Mouse (Mus musculus) intestine, postnatal 0 days (tissue): ENCODE measurements at regions not wholly inside any gene's neighbourhood (a gene's known extent, or its start where the extent isn't known, plus 50 kb on each side); places are given as distances from the start of the nearest gene placed in this dataset.
A peak's percentile ranks its signal among the peaks of the same experiment; 100 is the strongest.

Experiments
- ATAC-seq: fragments of 200-750 bp; cut with Nextera tagmentation; 2 replicates; pipeline ENCODE4 v1.8.0; 2017; ENCODE audit warnings: mild to moderate bottlenecking, moderate TSS enrichment, moderate library complexity
- H3K27ac ChIP-seq: fragments of 300-500 bp; sonication (generic); 2 replicates; pipeline ENCODE4 v1.5.1; 2014; ENCODE audit warnings: mild to moderate bottlenecking, low read depth, low read length, moderate library complexity
- H3K27me3 ChIP-seq: fragments of 300-500 bp; sonication (generic); replicated peaks from 2 replicates; pipeline ENCODE4 v1.6.1; 2014; ENCODE audit warnings: low read length, mixed read lengths; ENCODE audit not compliant: control insufficient read depth, insufficient read depth
- H3K36me3 ChIP-seq: fragments of 300-500 bp; sonication (generic); 2 replicates; pipeline ENCODE4 v1.6.1; 2014; ENCODE audit warnings: mild to moderate bottlenecking, moderate library complexity; ENCODE audit not compliant: control insufficient read depth, insufficient read depth
- H3K4me1 ChIP-seq: fragments of 300-500 bp; sonication (generic); replicated peaks from 2 replicates; pipeline ENCODE4 v1.6.1; 2014; ENCODE audit warnings: antibody characterized with exemption, low read length, mixed read lengths; ENCODE audit not compliant: control insufficient read depth, insufficient read depth
- H3K4me2 ChIP-seq: fragments of 300-500 bp; sonication (generic); replicated peaks from 2 replicates; pipeline ENCODE4 v1.6.1; 2014; ENCODE audit warnings: low read depth, mild to moderate bottlenecking, moderate library complexity
- H3K4me3 ChIP-seq: fragments of 300-500 bp; sonication (generic); 2 replicates; pipeline ENCODE4 v1.5.1; 2014; ENCODE audit warnings: low read depth, low read length
- H3K9ac ChIP-seq: fragments of 300-500 bp; sonication (generic); 2 replicates; pipeline ENCODE4 v1.6.1; 2014; ENCODE audit warnings: mild to moderate bottlenecking, low read depth, low read length
- H3K9me3 ChIP-seq: fragments of 300-500 bp; sonication (generic); 2 replicates; pipeline ENCODE4 v1.6.1; 2016; ENCODE audit warnings: mixed run types; ENCODE audit not compliant: control insufficient read depth
- CTCF ChIP-seq: sonication (generic); IDR thresholded peaks from 2 replicates; pipeline ENCODE4 v1.5.1; 2016; ENCODE audit warnings: low read depth, mild to moderate bottlenecking, control low read depth, antibody characterized with exemption, moderate library complexity
- WGBS: fragments of 180-500 bp; shearing (Covaris S2); extraction: QIAGEN DNeasy Blood & Tissue Kit; methylation state at CpG from one replicate; pipeline ENCODE4 v1.1.7; 2014; 5-methylcytosine and 5-hydroxymethylcytosine counted together

DNA sequence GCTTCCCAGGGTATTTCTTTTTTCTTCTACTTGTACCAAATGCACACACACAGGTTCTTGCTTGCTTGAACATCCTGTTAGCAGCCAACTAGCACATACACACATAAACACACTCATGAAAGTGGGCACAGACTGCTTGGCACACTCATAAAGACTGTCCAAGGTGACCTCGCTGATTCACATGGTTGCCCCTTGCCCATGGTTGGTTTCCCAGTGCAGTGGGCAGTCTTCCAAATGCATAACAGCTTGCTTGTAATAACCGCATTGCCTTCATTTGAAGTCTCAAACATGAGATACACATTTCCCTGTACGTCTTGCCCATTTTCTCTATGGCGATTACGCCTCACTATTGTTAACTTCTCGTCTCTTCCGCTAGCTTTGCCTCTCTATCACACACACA, 117.4 kb upstream of the 4930583I09Rik start:
- Histone ChIP-seq H3K4me1 (no peaks in the 10 kb centered on the region; the same call in 1 of the 2 replicates), H3K27me3 (no peaks in the 10 kb centered on the region), H3K4me2 (no peak overlapping the region), H3K9ac (no peak overlapping the region), H3K27ac (no peak overlapping the region), H3K9me3 (no peaks in the 10 kb centered on the region), H3K36me3 (no peaks in the 10 kb centered on the region), H3K4me3 (no peak overlapping the region)
- no peak for TF ChIP-seq CTCF
- WGBS = 94% methylated on average over 7 of the region's 7 CpGs
- no peak for ATAC-seq

- WGBS = 25% methylated on average over 1 of the region's 1 CpGs
- Histone ChIP-seq H3K27me3 (no peaks in the 10 kb centered on the region), H3K36me3 (no peaks in the 10 kb centered on the region), H3K4me2 (no peak overlapping the region), H3K9ac (no peak overlapping the region), H3K4me3 (no peak overlapping the region), H3K9me3 (no peaks in the 10 kb centered on the region), H3K27ac (no peak overlapping the region), H3K4me1 (no peaks in the 10 kb centered on the region; the same call in 1 of the 2 replicates)
- no peak for TF ChIP-seq CTCF
- ATAC-seq = no peak
Observed at GRCm38 (mm10) chr17:64951625-64951940, 115.7 kb upstream of the 4930583I09Rik start.

- H3K36me3 ChIP-seq = no peaks in the 10 kb centered on the region
- no peaks in the 10 kb centered on the region for H3K27me3 ChIP-seq
- H3K4me1 ChIP-seq = no peaks in the 10 kb centered on the region; the same call in 1 of the 2 replicates
- H3K27ac ChIP-seq = no peak overlapping the region
- 27% methylated on average over 6 of the region's 6 CpGs for WGBS
- ATAC-seq = no peak
- H3K4me2 ChIP-seq = no peak overlapping the region
- no peaks in the 10 kb centered on the region for H3K9me3 ChIP-seq
- no peak overlapping the region for H3K9ac ChIP-seq
- H3K4me3 ChIP-seq = no peak overlapping the region
- TF ChIP-seq CTCF = no peak
Observed at GRCm38 (mm10) chr17:64950802-64951624, 115.1 kb upstream of the 4930583I09Rik start.

- WGBS = 69% methylated on average over 2 of the region's 2 CpGs
- Histone ChIP-seq H3K4me3 (no peak overlapping the region), H3K4me2 (no peak overlapping the region), H3K27ac (no peak overlapping the region), H3K9ac (no peak overlapping the region), H3K27me3 (no peaks in the 10 kb centered on the region), H3K9me3 (no peaks in the 10 kb centered on the region), H3K4me1 (no peaks in the 10 kb centered on the region), H3K36me3 (no peaks in the 10 kb centered on the region)
- no peak for ATAC-seq
- no peak for TF ChIP-seq CTCF
Observed at GRCm38 (mm10) chr17:64943213-64943612, 107.3 kb upstream of the 4930583I09Rik start.

- H3K27me3 ChIP-seq = no peaks in the 10 kb centered on the region
- no peaks in the 10 kb centered on the region for H3K36me3 ChIP-seq
- no peak overlapping the region for H3K4me2 ChIP-seq
- H3K9ac ChIP-seq = no peak overlapping the region
- H3K4me1 ChIP-seq = no peaks in the 10 kb centered on the region; the same call in 1 of the 2 replicates
- H3K4me3 ChIP-seq = no peak overlapping the region
- 92% methylated on average over 6 of the region's 6 CpGs for WGBS
- no peaks in the 10 kb centered on the region for H3K9me3 ChIP-seq
- H3K27ac ChIP-seq = no peak overlapping the region
- ATAC-seq = no peak
- TF ChIP-seq CTCF = no peak
Observed at GRCm38 (mm10) chr17:64941555-64941954, 105.7 kb upstream of the 4930583I09Rik start.

DNA sequence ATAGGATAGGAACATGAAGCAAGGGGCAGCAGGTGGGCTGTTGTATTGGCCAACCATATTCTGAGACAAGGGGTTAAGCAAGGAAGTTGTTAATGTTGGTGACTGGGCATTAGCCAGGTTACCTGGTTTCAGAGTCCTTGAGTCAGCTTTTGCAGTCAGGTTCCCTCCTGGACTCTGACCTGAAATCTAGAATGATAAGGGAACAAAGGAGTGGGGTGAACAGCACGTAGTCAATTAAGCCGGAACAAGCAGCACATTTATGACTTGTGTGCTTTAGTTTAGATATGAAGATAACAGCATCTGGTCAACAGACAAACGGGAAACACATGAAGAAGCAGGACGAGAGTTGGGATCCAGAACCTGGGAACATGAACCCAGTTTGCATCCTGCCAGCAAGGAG, 99.8 kb upstream of the 4930583I09Rik start:
- H3K4me2 ChIP-seq = no peak overlapping the region
- no peak overlapping the region for H3K9ac ChIP-seq
- no peaks in the 10 kb centered on the region; the same call in 1 of the 2 replicates for H3K4me1 ChIP-seq
- no peaks in the 10 kb centered on the region for H3K36me3 ChIP-seq
- H3K27me3 ChIP-seq = no peaks in the 10 kb centered on the region
- peak; percentile 99 for ATAC-seq
- no peak overlapping the region for H3K4me3 ChIP-seq
- 37% methylated on average over 4 of the region's 4 CpGs for WGBS
- TF ChIP-seq CTCF = no peak
- no peaks in the 10 kb centered on the region for H3K9me3 ChIP-seq
- H3K27ac ChIP-seq = no peak overlapping the region

DNA sequence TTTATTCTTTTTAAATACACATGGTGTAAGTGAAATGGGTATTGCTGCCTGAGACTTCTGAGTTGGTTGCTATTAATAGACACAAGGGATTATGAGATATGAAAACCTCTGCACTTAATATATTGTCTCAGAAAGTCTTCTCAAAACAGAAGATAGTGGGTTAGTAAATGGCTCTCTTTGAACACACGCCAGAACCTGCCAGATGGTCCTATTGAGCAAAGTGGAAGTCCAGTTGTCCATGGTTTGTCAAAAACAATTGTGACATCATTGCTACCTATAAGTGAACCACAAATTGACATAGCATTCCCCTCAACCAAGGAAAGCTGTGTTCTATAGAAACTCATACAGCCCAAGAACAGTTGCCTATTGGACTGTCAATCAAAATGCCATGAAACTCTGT, 98.5 kb upstream of the 4930583I09Rik start:
- H3K27me3 ChIP-seq = no peaks in the 10 kb centered on the region
- ATAC-seq = no peak
- 84% methylated on average over 1 of the region's 1 CpGs for WGBS
- TF ChIP-seq CTCF = no peak
- no peak overlapping the region for H3K4me2 ChIP-seq
- no peak overlapping the region for H3K27ac ChIP-seq
- no peak overlapping the region for H3K4me3 ChIP-seq
- H3K9ac ChIP-seq = no peak overlapping the region
- H3K9me3 ChIP-seq = no peaks in the 10 kb centered on the region
- H3K4me1 ChIP-seq = no peaks in the 10 kb centered on the region; the same call in 1 of the 2 replicates
- no peaks in the 10 kb centered on the region for H3K36me3 ChIP-seq
